Mouse (Mus musculus) liver, embryonic 16.5 days (tissue): ENCODE results near the gene Mgat2. TPM values are rescaled to one million over a fixed set of nuclear protein-coding genes. Genes with fewer than 3 reads are reported as not detected.

Source experiments
- ATAC-seq: fragments of 200-750 bp; cut with Nextera tagmentation; 2 replicates; pipeline ENCODE4 v1.8.0; 2017; ENCODE audit warnings: low read depth, mild to moderate bottlenecking, moderate number of reproducible peaks, moderate library complexity
- H3K27ac ChIP-seq: fragments of 300-500 bp; sonication (generic); 2 replicates; pipeline ENCODE4 v1.5.1; 2014; ENCODE audit warnings: mild to moderate bottlenecking, low read length
- H3K27me3 ChIP-seq: fragments of 300-500 bp; sonication (generic); 2 replicates; pipeline ENCODE4 v1.6.1; 2014; ENCODE audit warnings: low read depth, low read length, mixed read lengths; ENCODE audit not compliant: control insufficient read depth, insufficient read depth
- H3K36me3 ChIP-seq: fragments of 300-500 bp; sonication (generic); 2 replicates; pipeline ENCODE4 v1.6.1; 2014; ENCODE audit warnings: mild to moderate bottlenecking; ENCODE audit not compliant: control insufficient read depth, insufficient read depth
- H3K4me1 ChIP-seq: fragments of 300-500 bp; sonication (generic); 2 replicates; pipeline ENCODE4 v1.6.1; 2014; ENCODE audit warnings: low read depth, low read length, mixed read lengths; ENCODE audit not compliant: control insufficient read depth
- H3K4me2 ChIP-seq: fragments of 300-500 bp; sonication (generic); 2 replicates; pipeline ENCODE4 v1.6.1; 2014; ENCODE audit warnings: low read depth, low read length, mixed read lengths
- H3K4me3 ChIP-seq: fragments of 300-500 bp; sonication (generic); 2 replicates; pipeline ENCODE4 v1.5.1; 2014; ENCODE audit warnings: low read depth, mild to moderate bottlenecking, low read length
- H3K9ac ChIP-seq: fragments of 300-500 bp; sonication (generic); 2 replicates; pipeline ENCODE4 v1.6.1; 2014; ENCODE audit warnings: low read depth, low read length
- H3K9me3 ChIP-seq: fragments of 300-500 bp; sonication (generic); replicated peaks from 2 replicates; pipeline ENCODE4 v1.6.1; 2016; ENCODE audit warnings: low read length; ENCODE audit not compliant: control insufficient read depth
- WGBS: fragments of 180-500 bp; shearing (Covaris S2); extraction: QIAGEN DNeasy Blood & Tissue Kit; methylation state at CpG from one replicate; pipeline ENCODE4 v1.1.7; 2014; ENCODE audit not compliant: insufficient replicate concordance; 5-methylcytosine and 5-hydroxymethylcytosine counted together
- polyA plus RNA-seq: library from polyadenylated mRNA; unstranded; fragments of >200 nt; fragmentation: Nextera tagmentation; extraction: Ambion mirVana; gene quantifications from 2 replicates; pipeline ENCODE4 v1.2.1, GENCODE M21; 2015

The Mgat2 gene
- polyA plus RNA-seq, 1 experiment from 2014 or later, result 18.0 TPM

DNA sequence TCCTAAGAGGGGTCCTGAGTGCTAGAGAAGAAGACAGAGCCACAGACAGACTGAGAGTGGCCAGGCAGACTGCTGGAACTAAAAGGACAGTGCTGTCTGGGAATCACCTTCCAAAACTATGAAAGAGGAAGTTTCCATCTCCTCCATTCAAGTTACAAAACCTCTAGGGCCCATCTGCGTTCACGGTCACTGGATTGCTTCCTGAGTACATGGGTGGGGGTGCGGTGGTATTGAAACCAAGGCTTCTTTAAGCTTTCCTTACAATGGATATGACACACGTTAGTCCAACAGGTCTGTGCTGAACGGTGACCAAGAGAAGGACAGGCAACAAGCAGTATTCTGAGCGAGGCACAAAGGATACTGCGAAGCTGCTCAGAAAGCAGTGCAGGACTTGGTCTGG lies 30.4 kb downstream of the Mgat2 start:
- no peaks in the 10 kb centered on the region for H3K9me3 ChIP-seq
- H3K27ac ChIP-seq, result no peak overlapping the region
- no peak overlapping the region for H3K4me2 ChIP-seq
- H3K27me3 ChIP-seq, result no peaks in the 10 kb centered on the region
- H3K4me3 ChIP-seq, result no peak overlapping the region
- no peaks in the 10 kb centered on the region for H3K4me1 ChIP-seq
- H3K9ac ChIP-seq, result no peak overlapping the region
- H3K36me3 ChIP-seq, result peaks cover 25% of the 10 kb centered on the region
- no peak for ATAC-seq
- 75% methylated on average over 7 of the region's 7 CpGs for WGBS

DNA sequence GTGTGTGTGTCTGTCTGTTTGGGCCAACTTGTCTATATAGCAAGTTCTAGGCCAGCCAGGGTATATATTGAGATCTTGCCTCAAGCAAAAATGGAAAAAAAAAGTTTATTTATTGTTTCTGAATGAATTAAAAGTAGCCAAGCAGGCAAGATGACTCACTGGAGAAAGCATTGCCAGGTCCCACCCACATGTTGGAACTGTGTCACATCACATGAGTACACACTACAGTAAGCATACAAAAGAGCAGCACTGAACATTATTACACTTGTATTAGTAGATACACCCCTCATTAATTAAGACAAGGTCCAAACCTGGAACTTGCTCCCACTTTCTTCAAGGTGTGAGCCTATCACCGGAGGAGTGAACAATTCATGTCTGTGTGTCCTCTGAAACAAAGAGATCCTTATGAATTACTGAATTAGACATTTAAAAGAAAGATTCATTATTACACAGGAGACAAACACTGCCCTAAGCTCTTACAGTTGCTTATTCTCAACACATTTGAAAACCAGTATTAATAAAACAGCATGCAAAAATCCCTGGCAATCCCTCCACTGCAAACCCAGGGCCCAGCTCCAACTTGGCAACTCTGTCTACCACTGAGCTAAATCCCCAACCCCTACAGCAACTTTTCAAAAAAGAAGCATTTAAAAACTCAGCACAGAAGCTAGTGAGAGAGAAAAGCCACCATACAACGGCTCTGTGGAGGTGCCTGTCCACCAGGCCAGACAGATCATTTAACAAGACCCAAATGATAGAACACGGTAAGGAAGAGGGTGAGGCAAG lies 31.2 kb downstream of the Mgat2 start:
- Histone ChIP-seq H3K36me3 (peaks cover 28% of the 10 kb centered on the region), H3K27me3 (no peaks in the 10 kb centered on the region), H3K9me3 (no peaks in the 10 kb centered on the region), H3K4me1 (no peaks in the 10 kb centered on the region), H3K4me2 (no peak overlapping the region), H3K27ac (no peak overlapping the region), H3K9ac (no peak overlapping the region), H3K4me3 (no peak overlapping the region)
- no peak for ATAC-seq
- 84% methylated on average over 3 of the region's 3 CpGs for WGBS

DNA sequence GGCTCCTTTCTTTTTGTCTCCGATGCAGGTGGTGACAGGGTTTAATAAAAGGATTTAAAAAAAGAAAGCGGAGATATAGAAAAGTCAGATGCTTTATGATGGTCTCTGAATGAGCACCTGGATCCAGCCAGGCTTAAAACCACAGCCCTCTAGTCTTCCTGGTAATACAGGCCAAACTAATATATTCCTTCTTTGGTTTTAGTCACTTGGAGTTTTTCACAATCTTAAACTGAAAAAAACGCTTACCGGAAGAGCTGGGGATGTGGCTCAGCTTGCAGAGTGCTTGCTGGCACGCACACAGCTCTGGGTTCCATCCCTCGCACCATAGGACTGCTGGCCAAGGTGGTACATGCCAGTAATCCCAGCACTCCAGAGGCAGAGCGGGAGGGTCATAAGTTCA lies 32.6 kb downstream of the Mgat2 start:
- H3K4me3 ChIP-seq, result no peak overlapping the region
- no peak overlapping the region for H3K9ac ChIP-seq
- H3K4me1 ChIP-seq, result no peaks in the 10 kb centered on the region
- peaks cover 30% of the 10 kb centered on the region for H3K36me3 ChIP-seq
- no peak overlapping the region for H3K4me2 ChIP-seq
- no peak for ATAC-seq
- H3K9me3 ChIP-seq, result no peaks in the 10 kb centered on the region
- no peak overlapping the region for H3K27ac ChIP-seq
- no peaks in the 10 kb centered on the region for H3K27me3 ChIP-seq
- 90% methylated on average over 7 of the region's 7 CpGs for WGBS

DNA sequence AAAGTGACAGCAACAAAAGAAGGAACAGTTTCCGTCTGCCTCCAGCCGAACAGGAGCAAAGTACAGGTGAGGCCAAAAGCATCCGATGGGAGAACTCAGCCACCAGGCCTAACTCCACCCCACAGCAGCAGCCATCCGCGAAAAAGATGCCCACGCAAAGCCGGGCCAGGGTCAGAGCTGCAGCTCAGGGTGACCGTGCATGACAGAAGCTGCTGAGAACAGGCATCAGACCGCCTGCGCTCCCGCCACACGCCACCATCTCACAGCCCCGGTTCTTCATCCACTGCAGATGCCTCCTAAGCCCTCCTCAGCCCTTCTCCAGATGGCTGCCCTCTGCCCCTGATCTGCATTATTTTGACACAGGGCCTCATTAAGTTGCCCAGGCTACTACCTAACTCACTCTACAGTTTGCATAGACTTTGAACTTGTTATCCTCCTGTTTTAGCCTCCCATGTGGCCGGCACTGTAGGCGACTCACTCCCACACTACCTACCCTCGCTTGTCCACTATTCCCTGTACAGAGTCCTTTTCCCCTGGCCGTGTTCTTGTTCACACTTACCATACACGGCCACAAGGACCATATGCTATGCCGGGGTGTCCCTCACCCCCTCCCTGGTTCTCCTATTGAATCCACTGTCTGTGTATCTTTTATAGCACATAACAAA lies 36.8 kb downstream of the Mgat2 start:
- Histone ChIP-seq H3K4me1 (no peaks in the 10 kb centered on the region), H3K4me3 (no peak overlapping the region), H3K9me3 (no peaks in the 10 kb centered on the region), H3K27me3 (no peaks in the 10 kb centered on the region), H3K4me2 (no peak overlapping the region), H3K9ac (no peak overlapping the region), H3K27ac (no peak overlapping the region), H3K36me3 (peaks cover 15% of the 10 kb centered on the region)
- peak; percentile 51; the same call in 1 of the 2 replicates for ATAC-seq
- 83% methylated on average over 19 of the region's 19 CpGs for WGBS

DNA sequence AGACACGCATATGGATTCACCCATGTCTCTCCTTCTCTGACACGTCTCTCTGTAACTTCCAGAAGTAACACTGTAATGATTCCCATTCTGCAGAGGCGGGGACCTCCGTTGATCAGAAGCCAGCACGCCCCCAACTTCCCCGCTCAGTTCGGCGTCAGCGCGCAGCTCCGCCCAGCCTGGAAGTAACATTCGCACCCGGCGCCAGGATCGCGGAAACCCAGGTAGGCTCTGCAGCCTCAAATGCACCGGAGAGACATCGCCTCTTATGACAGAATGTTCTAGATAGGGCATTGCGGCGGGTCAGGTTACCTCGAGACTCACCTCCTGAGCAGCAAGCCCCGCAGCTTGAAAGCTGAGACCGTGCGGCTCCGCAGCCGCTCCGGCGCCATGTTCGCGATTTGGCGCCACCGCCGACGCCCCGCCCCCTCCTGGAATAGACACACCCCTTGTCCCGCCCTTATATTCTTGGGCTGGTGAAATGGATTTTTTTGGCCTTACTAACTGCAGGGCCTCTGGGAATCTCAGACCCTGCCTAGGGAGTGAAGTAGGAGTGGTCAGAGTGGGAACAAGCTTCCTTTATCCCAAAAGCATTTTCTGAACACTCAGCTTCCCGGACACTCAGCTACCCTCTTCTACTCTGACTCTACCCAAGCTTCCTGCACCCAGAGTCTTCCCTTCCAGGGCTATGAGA lies 44.0 kb downstream of the Mgat2 start, which contains the start of gene Pole2:
Gene Pole2 (minus strand): TSS at position 420 of the 691 bp plus-strand sequence.
- H3K36me3 ChIP-seq, result no peaks in the 10 kb centered on the region; the same call in 1 of the 2 replicates
- H3K27me3 ChIP-seq, result no peaks in the 10 kb centered on the region
- H3K4me1 ChIP-seq, result peaks cover 11% of the 10 kb centered on the region
- peak within 1 kb of the TSS; percentile 82 for H3K9ac ChIP-seq
- ATAC-seq, result peak; percentile 95
- no peaks in the 10 kb centered on the region for H3K9me3 ChIP-seq
- peak within 1 kb of the TSS; percentile 87 for H3K4me3 ChIP-seq
- peak within 1 kb of the TSS; percentile 81 for H3K4me2 ChIP-seq
- under 1% methylated on average over 37 of the region's 37 CpGs for WGBS
- H3K27ac ChIP-seq, result peak within 1 kb of the TSS; percentile 81

DNA sequence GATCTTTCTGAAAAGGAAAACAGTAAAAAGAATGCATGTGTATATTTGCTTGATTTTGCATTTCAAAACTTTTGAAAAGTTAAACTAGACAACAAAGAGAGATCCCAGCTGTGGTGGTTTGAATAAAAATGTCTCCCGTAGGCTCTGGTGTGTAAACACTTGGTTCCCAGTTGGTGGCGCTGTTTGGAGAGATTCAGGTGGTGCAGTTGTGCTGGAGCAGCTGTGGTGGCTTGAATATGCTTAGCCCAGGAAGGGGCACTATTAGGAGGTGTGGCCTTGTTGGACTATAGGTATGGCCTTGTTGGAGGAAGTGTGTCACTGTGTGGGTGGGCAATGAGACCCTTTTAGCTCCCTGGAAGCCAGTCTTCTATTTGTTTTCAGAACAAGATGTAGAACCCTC lies 45.3 kb downstream of the Mgat2 start:
- H3K27me3 ChIP-seq, result no peaks in the 10 kb centered on the region
- H3K36me3 ChIP-seq, result no peaks in the 10 kb centered on the region; the same call in 1 of the 2 replicates
- WGBS, result 43% methylated on average over 2 of the region's 2 CpGs

DNA sequence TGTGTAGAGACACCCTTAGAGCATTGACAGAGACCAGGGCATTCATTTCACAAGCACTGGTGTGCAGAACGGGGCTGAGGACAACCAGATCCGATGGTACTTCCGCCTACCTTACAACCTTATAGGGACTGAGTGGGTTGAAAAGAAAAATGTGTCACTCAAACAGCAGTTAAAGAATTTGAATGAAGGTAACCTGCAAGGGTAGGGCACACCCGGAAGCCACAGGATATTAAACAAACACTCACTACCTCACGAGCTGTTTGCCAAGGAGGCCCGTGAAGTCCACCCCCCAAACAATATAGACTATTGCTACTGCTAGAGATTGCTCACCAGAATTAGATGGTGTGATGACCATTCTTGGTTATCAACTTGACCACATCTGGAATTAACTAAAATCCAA lies 51.8 kb downstream of the Mgat2 start:
- Histone ChIP-seq H3K9ac (no peak overlapping the region), H3K9me3 (no peaks in the 10 kb centered on the region), H3K27ac (no peak overlapping the region), H3K27me3 (no peaks in the 10 kb centered on the region), H3K4me1 (no peaks in the 10 kb centered on the region), H3K4me3 (no peak overlapping the region), H3K36me3 (no peaks in the 10 kb centered on the region), H3K4me2 (no peak overlapping the region)
- no peak for ATAC-seq
- 75% methylated on average over 6 of the region's 6 CpGs for WGBS

More for the DNA sequence above, 45.3 kb downstream of the Mgat2 start:
- Histone ChIP-seq H3K9me3 (no peaks in the 10 kb centered on the region), H3K4me1 (peaks cover 11% of the 10 kb centered on the region), H3K4me3 (no peak overlapping the region), H3K4me2 (no peak overlapping the region), H3K27ac (no peak overlapping the region), H3K9ac (no peak overlapping the region)
- no peak for ATAC-seq
